Mouse (Mus musculus) kidney, adult 8-10 months (tissue): Measurements from ENCODE around the gene Asap2.

Source experiments
- DNase-seq, 2 experiments: peaks; one replicate each; pipeline ENCODE4 v3.0.0; 2022

The Asap2 gene

GRCm38 (mm10) chr12:21214551-21215165 is 224.4 kb downstream of the Asap2 start:
- DNase-seq, result no peak

DNA sequence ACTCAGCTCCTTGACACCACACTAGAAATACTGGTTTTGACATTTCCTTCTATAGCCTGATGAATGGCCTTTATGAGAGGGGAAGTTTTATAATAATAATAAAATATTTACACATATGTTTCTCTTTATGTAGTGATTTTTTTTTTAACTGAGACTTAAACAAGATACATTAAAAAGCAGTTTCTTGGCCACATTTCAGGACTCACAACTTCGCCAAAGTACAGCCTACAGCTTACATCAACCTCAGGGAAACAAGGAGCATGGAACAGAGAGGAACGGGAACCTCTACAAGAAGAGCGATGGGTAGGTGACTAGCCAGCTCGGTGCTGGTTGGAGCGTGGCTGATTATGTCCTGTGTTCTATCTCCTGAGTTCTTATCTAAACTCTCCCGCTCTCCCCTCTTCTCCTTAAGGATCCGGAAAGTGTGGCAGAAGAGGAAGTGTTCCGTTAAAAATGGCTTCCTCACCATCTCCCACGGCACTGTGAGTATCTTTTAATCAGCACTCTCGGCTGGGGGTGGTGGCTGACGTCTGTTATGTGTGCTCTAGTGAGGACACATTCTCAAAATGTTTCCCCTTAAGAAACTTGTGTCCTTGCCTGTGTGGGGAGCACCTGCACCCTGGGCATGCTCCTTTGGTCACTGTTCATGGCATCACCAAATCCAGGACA is 227.7 kb downstream of the Asap2 start:
- no peak for DNase-seq

GRCm38 (mm10) chr12:21220596-21220995 is 230.3 kb downstream of the Asap2 start:
- no peak for DNase-seq

DNA sequence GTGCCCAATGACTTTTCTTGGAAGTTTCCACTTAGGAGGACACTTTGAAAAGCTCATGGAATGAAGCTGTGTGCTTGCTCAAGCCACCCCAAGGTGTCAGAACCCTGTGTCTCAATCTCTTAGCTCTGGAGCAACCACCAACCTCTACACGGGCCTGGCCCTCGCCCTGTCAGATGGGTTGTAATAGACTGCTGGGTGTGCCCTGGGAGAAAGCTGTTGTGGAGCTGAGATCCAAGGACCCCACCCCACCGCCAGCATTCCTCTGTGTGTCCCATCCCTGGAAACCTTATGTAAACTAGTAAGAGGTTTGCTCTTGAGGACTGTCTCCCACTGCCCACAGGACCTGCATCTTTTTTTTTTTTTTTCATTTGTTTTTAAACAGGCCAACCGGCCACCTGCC is 233.7 kb downstream of the Asap2 start:
- no peak for DNase-seq

DNA sequence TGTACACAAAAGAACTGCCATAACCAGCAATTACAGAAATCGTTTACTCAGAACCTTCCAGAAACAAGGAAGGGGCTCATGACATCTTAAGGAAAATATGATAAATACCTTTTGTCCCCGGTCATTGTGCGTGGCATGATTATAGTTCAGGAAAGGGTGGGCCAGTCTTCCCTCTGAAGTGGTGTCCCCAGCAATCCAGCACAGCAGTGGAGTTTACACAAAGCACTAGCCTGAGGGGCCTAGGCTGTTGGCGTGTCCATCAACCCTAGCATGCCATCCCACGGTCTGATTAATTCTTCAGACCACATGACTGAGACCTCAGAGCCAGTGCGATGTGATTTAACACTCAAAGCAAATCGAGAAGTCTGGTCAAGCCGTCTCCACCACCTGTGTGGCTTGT is 235.1 kb downstream of the Asap2 start:
- peak in 1 of 2 experiments; percentile 13 for DNase-seq

DNA sequence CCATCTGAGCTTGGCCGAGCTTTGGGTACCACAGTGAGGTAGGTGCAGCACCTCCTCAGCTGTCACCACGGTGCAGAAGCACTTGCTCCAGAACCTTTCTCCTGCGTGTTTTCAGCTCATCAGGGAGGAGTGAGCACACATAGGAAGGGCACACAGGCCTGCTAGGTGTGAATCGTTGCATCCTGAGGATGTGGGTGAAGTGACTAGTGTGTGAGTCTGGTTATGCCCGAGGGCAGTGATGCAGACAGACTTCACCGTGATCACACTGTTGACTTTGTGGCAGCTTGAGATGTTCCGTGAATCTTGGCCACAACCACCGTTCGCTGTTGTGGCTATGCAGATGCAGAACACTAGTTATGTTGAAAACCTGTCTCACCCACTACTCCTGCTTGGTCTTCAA is 236.1 kb downstream of the Asap2 start:
- no peak for DNase-seq

DNA sequence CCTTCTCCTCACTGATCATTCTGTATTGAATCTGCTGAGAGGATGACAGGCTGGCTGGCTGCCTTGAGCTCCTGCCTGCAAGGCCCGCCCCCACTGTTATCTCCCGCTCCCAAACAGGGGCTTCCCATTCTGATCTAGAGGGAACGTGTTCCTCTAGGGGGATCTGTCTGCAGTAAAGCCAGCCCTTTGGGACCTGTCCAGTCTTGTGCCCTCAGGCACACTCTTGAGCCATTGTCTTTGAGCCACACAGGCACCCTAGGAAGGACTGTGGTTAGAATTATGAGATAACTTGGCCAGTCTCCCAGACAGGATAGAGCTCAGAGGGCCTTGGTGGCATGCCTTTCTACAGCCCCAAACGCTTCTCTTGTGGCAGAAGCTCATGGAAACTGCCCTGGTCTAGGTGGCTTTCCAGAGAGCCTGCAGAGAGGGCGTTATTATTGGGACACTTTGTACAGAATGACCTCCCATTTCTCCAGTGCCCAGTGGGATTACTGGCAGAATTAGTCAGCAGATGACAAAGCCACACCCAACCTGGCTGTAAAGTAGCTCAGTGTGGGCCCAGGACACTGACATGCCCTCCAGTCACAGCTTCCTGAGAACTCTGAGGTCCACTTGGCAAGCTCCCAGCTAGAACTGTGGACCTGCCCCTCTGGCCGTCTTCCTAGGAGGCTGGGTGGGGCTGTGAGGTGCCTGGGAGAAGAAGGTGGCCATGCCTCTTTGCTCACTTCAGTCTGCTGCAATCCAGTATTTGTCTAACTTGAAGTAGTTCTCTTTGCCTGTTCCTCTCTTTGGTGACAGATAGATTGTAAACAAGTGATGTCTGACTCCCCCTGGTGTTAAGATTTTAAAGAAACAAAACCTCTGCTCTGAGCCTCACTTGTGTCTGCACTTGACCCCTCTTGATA is 237.1 kb downstream of the Asap2 start:
- DNase-seq, result peak; percentile 89

DNA sequence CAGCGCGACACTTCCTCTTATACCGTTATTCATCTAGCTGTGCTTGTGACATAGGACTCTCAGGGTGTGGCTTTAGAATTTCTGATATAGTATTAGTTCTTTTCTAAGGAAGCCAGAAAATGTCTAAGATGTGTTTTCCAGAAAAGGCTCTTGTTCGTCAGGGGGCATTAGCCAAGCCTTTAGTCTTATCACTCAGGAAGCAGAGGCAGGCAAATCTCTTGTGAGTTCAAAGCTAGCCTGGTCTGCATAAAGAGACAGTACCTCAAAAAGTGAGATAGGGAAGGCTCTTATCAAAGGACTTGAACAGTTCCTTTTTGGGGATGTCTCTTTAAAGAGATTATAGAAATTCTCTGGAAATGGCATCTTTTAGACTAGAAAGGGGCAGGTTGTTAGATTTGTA is 238.4 kb downstream of the Asap2 start:
- DNase-seq, result no peak

- no peak for DNase-seq
Measured at GRCm38 (mm10) chr12:21229076-21229918, 239.0 kb downstream of the Asap2 start.

DNA sequence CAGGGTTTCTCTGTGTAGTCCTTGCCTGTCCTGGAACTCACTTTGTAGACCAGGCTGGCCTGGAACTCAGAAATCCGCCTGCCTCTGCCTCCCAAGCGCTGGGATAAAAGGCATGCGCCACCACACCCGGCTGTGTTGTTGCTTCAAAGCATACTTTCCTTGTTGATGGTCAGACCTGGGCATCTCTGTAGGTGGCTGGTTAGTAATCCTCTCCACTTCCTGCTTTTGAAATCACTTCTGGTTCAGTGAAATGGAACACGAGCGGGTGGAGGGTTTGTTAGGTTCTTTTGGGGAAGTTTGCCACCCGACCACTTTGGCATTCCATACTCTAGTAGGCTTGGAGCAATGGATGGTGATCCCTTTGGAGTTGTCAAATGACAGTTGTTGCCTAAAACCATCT is 243.5 kb downstream of the Asap2 start:
- no peak for DNase-seq

GRCm38 (mm10) chr12:21234560-21234959 is 244.3 kb downstream of the Asap2 start:
- no peak for DNase-seq

- DNase-seq, result no peak
Measured at GRCm38 (mm10) chr12:21241965-21242364, 251.7 kb downstream of the Asap2 start.

DNA sequence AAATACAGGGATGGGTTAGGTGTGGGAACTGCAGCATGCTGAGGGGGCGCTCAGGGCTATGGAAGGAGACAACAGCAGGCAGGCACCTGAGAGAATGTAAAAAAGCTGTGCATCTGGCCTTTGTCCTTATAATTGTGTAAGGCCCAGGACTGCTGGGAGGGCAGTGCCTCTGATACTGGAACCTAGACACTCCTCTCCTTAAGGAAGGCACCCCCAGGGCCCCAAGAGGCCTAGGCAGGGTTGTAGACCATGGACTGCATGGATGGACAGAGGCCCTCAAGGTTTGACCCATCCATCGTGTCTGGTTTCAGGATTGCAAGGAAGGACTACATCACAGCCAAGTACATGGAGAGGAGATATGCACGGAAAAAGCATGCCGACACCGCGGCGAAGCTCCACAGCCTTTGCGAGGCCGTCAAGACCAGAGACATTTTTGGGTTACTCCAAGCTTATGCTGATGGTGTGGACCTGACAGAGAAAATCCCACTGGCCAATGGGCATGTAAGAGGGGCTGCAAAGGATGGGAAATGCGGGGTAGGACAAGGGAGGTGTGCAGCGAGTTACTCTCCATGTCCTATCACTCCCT is 254.2 kb downstream of the Asap2 start:
- DNase-seq, result no peak

GRCm38 (mm10) chr12:21247711-21248392 is 257.6 kb downstream of the Asap2 start:
- no peak for DNase-seq

- peak in 1 of 2 experiments; percentile 21 for DNase-seq
Measured at GRCm38 (mm10) chr12:21260494-21261256, 270.4 kb downstream of the Asap2 start.

GRCm38 (mm10) chr12:21261521-21261920 is 271.3 kb downstream of the Asap2 start:
- no peak for DNase-seq

DNA sequence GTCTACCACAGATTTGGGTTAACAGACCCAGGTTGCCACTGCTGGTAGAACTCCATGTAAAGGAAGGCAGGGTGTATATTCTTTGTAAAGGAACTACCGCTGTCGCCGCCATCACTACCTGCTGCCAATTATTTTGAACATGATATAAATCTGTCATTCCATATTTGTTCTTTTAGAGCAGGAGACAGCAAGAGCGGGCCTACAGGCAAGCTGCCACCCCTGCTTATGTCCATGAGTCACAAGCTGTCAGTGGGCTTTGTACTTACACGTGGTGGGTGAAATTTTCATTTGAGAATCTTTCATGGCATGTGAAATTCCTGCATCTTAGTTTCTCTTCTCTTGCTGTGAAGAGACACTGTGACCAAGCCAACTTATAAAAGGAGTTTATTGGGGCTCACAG is 273.0 kb downstream of the Asap2 start:
- no peak for DNase-seq

DNA sequence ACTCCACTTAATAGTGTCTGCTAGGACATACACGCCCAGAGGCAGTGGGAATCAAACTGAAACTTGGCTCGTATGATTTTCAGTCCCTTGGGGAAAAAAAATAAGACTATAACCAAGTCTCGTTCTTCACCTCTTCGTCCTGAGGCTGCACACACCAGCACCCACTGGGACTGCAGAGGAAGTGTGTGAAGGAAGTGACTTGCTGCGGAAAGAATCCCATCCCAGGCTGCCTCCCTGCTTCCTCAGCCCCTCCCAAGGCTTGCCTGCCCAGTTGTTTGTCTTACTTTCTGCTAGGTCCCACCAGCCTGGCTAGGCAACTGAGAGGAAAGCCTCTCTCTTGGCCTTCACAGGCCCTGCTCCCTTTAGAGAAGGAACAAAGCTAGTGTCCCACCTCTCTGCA is 274.0 kb downstream of the Asap2 start:
- peak; percentile 48 to 61 for DNase-seq

DNA sequence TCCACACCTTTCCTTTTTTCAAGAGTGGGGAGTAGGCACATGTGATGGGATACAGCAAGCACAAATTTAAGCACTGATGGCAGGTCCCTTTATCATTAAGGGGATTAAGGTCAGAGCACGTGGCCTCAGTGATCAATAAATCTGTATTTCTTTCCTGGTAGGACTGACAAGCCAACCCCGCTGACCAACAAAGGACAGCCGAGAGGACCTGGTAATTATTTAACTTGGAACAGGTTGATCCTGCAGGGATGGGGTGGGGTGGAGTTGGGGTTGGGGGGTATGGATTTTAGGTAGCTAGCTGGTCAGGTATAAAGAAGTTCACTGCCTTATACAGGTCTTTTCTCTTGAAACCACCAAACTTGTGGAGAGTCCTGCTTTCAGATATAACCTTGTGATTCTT is 274.7 kb downstream of the Asap2 start:
- DNase-seq, result no peak

DNA sequence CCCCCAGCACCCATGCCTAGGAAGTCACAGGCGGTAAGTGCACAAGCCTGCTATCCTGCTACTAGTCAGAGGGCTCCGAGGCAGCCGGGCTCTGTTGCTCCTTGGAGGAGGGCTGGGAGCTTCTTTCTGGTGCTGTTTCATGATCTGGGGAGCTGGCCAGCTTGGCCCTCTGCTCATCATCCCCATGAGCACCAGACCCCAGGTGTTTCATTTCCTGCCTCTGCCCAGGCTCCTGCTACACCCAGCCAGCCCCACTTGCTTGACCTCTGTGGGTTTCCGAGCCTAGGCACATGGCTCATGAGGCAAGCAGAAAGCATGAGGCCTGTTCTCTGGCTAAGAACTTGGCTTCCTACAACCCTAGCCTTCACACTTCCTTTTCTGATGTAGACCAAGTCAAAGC is 275.2 kb downstream of the Asap2 start:
- no peak for DNase-seq
